In the genomic region with DNA sequence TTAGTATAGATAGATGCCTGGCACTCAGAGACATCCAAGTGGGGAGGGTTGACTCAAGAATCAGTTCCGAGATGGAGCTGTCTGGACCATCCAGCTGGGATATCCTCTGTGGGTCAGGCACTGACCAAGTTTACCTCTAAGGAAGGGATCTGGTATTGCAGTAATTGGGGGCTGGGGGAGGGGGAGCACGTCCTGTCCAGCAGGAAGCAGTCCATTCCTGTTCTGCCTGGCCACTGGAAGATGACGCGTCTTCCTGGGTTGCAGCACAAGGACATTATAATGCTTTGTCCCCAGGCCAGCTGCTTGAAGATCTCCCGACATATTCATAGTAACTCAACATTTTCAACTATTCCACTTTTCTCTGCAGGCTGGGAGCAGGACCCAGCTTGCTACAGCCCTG, we compare ENCODE assay signal across 26 mouse cellular contexts. TPM values are rescaled to one million over a fixed set of nuclear protein-coding genes. Genes with fewer than 3 reads are reported as not detected.
DNase-seq lines count a peak whose midpoint lies in the region; ATAC-seq and TF ChIP-seq lines count a peak whose summit lies in the region.
"Had no signal": no experiment of that assay in that cellular context is flagged by ENCODE, and none has a peak within 500 bp of the region (broad histone marks: within the 10 kb centered on the region; RNA-seq: fewer than 3 reads in every experiment).

No protein-coding gene starts in this region.

- no peak overlapping the region for H3K9ac ChIP-seq in forebrain, postnatal 0 days
- H3K9ac ChIP-seq in heart, adult 2 months (ENCODE audit: low read depth, low read length), result no peak overlapping the region
- no peak overlapping the region for H3K9ac ChIP-seq in hindbrain, embryonic 13.5 days
- H3K9ac ChIP-seq in midbrain, embryonic 14.5 days (replicated peaks; ENCODE audit: low read length), result no peak overlapping the region
- H3K9ac ChIP-seq: embryonic facial prominence, embryonic 12.5 days; forebrain, embryonic 12.5 days; hindbrain, embryonic 14.5 days; intestine, embryonic 15.5 days had no signal

- ATAC-seq in forebrain, postnatal 0 days, result no peak
- ATAC-seq in hindbrain, embryonic 13.5 days (ENCODE audit: low FRiP score), result no peak
- ATAC-seq in midbrain, embryonic 14.5 days (ENCODE audit: low FRiP score, low TSS enrichment), result no peak
- ATAC-seq: CD4-positive, CD25-positive, alpha-beta regulatory T cell, adult 4 months; forebrain, embryonic 16.5 days; intestine, embryonic 15.5 days had no signal

- WGBS in forebrain, embryonic 10.5 days, result 85% methylated on average over 5 of the region's 5 CpGs
- 85% methylated on average over 5 of the region's 5 CpGs for WGBS in forebrain, postnatal 0 days
- 53% methylated on average over 5 of the region's 5 CpGs for WGBS in heart, adult 2 months
- WGBS in hindbrain, embryonic 10.5 days, result 81% methylated on average over 5 of the region's 5 CpGs
- 80% methylated on average over 5 of the region's 5 CpGs for WGBS in hindbrain, embryonic 13.5 days
- WGBS in midbrain, embryonic 10.5 days, result 87% methylated on average over 5 of the region's 5 CpGs
- WGBS in midbrain, embryonic 14.5 days, result 93% methylated on average over 5 of the region's 5 CpGs

- H3K27ac ChIP-seq in forebrain, embryonic 10.5 days, result peak overlapping the region; percentile 86
- H3K27ac ChIP-seq in forebrain, postnatal 0 days (ENCODE audit: low read depth, low read length), result no peak overlapping the region
- peak overlapping the region; percentile 59 for H3K27ac ChIP-seq in heart, adult 2 months
- 0 out of 2 replicates have a peak overlapping the region, but pooled peaks have one; percentile 87 for H3K27ac ChIP-seq in hindbrain, embryonic 10.5 days
- H3K27ac ChIP-seq in hindbrain, embryonic 13.5 days, result no peak overlapping the region
- 0 out of 2 replicates have a peak overlapping the region, but pooled peaks have one; percentile 86 for H3K27ac ChIP-seq in midbrain, embryonic 10.5 days (replicated peaks)
- H3K27ac ChIP-seq in midbrain, embryonic 14.5 days (replicated peaks; ENCODE audit: low read depth, low read length), result no peak overlapping the region
- H3K27ac ChIP-seq: embryonic facial prominence, embryonic 12.5 days; forebrain, embryonic 12.5 days; hindbrain, embryonic 14.5 days had no signal

- no peak for TF ChIP-seq POLR2A in heart, adult 2 months (IDR thresholded peaks at IDR 0.05; ENCODE audit: insufficient read depth, low read depth, low read length)

- no peaks in the 10 kb centered on the region for H3K36me3 ChIP-seq in forebrain, embryonic 10.5 days (replicated peaks)
- H3K36me3 ChIP-seq in forebrain, postnatal 0 days (ENCODE audit: insufficient read depth), result no peaks in the 10 kb centered on the region
- no peaks in the 10 kb centered on the region for H3K36me3 ChIP-seq in heart, adult 2 months (ENCODE audit: control insufficient read depth, insufficient read depth, low read length)
- no peaks in the 10 kb centered on the region for H3K36me3 ChIP-seq in hindbrain, embryonic 10.5 days
- H3K36me3 ChIP-seq in hindbrain, embryonic 13.5 days, result no peaks in the 10 kb centered on the region
- H3K36me3 ChIP-seq in midbrain, embryonic 10.5 days, result no peaks in the 10 kb centered on the region
- H3K36me3 ChIP-seq in midbrain, embryonic 14.5 days (ENCODE audit: control insufficient read depth, insufficient read depth, low read length), result no peaks in the 10 kb centered on the region
- H3K36me3 ChIP-seq: embryonic facial prominence, embryonic 12.5 days; forebrain, embryonic 12.5 days; G1E; intestine, embryonic 15.5 days had no signal

- intact Hi-C loops in heart, adult 2 months (cut with DNase I), result loop anchor here (1.0 to 5.0 kb wide), 3 partner anchors 37 to 286 kb away; no protein-coding TSS in a partner anchor
- intact Hi-C loops in heart, postnatal 25 days (cut with DNase I), result loop anchor here (2.0 kb wide), 1 partner anchor 140 kb away; no protein-coding TSS in a partner anchor

- 0 out of 2 replicates have a peak, but pooled peaks have one; percentile 51 for TF ChIP-seq EP300 in heart, adult 2 months (IDR thresholded peaks at IDR 0.05; ENCODE audit: insufficient read depth, low read depth, low read length)

- no peaks in the 10 kb centered on the region for H3K79me2 ChIP-seq in heart, adult 2 months (replicated peaks; ENCODE audit: control insufficient read depth, insufficient read depth, low read length)

- H3K4me3 ChIP-seq in forebrain, embryonic 10.5 days, result no peak overlapping the region
- H3K4me3 ChIP-seq in forebrain, postnatal 0 days (ENCODE audit: low read depth, low read length), result no peak overlapping the region
- H3K4me3 ChIP-seq in heart, adult 2 months, result no peak overlapping the region
- no peak overlapping the region for H3K4me3 ChIP-seq in hindbrain, embryonic 10.5 days
- H3K4me3 ChIP-seq in hindbrain, embryonic 13.5 days, result no peak overlapping the region
- H3K4me3 ChIP-seq in midbrain, embryonic 10.5 days, result no peak overlapping the region
- H3K4me3 ChIP-seq in midbrain, embryonic 14.5 days (replicated peaks; ENCODE audit: low read depth, low read length), result no peak overlapping the region
- H3K4me3 ChIP-seq: embryonic facial prominence, embryonic 12.5 days; forebrain, embryonic 12.5 days; intestine, embryonic 15.5 days had no signal

- no peak overlapping the region for H3K4me2 ChIP-seq in forebrain, postnatal 0 days (ENCODE audit: low read depth)
- H3K4me2 ChIP-seq in hindbrain, embryonic 13.5 days, result no peak overlapping the region
- no peak overlapping the region for H3K4me2 ChIP-seq in midbrain, embryonic 14.5 days (ENCODE audit: low read length)
- H3K4me2 ChIP-seq: forebrain, embryonic 12.5 days; hindbrain, embryonic 14.5 days; intestine, embryonic 15.5 days had no signal

- no peaks in the 10 kb centered on the region for H3K9me3 ChIP-seq in forebrain, embryonic 10.5 days
- no peaks in the 10 kb centered on the region for H3K9me3 ChIP-seq in forebrain, postnatal 0 days (ENCODE audit: low read length)
- H3K9me3 ChIP-seq in hindbrain, embryonic 10.5 days, result peaks cover 9% of the 10 kb centered on the region; the same call in 1 of the 2 replicates
- H3K9me3 ChIP-seq in hindbrain, embryonic 13.5 days, result no peaks in the 10 kb centered on the region
- peaks cover 7% of the 10 kb centered on the region; the same call in 1 of the 2 replicates for H3K9me3 ChIP-seq in midbrain, embryonic 10.5 days (replicated peaks)
- H3K9me3 ChIP-seq in midbrain, embryonic 14.5 days (ENCODE audit: control insufficient read depth, low read length), result peaks cover 3% of the 10 kb centered on the region; the same call in 1 of the 2 replicates
- H3K9me3 ChIP-seq: forebrain, embryonic 12.5 days; intestine, embryonic 15.5 days had no signal

- DNase-seq in forebrain, embryonic 10.5 days (ENCODE audit: extremely low spot score, low spot score), result no peak
- DNase-seq in forebrain, postnatal 0 days, result no peak
- no peak for DNase-seq in heart, adult 2 months
- DNase-seq in heart, postnatal 25 days (ENCODE audit: low spot score), result no peak
- no peak for DNase-seq in hindbrain, embryonic 10.5 days (ENCODE audit: low spot score)
- no peak for DNase-seq in midbrain, embryonic 10.5 days (ENCODE audit: low spot score)
- DNase-seq in midbrain, embryonic 14.5 days, result no peak
- DNase-seq: adrenal gland, adult 8-10 months; adrenal gland, postnatal 36 days; B cell, adult 2 months; cerebellum, adult 11 months; cerebellum, adult 8-10 months; cerebellum, postnatal 14 days; embryo, embryonic 11 days; kidney, adult 18-20 months had no signal

- H3K27me3 ChIP-seq in forebrain, embryonic 10.5 days (ENCODE audit: poor library complexity, severe bottlenecking), result peaks cover 35% of the 10 kb centered on the region
- peaks cover 9% of the 10 kb centered on the region; the same call in 1 of the 2 replicates for H3K27me3 ChIP-seq in forebrain, postnatal 0 days (ENCODE audit: insufficient read depth, low read length)
- H3K27me3 ChIP-seq in heart, adult 2 months (ENCODE audit: control insufficient read depth, insufficient read depth, low read length), result no peaks in the 10 kb centered on the region
- peaks cover 26% of the 10 kb centered on the region for H3K27me3 ChIP-seq in hindbrain, embryonic 10.5 days (ENCODE audit: insufficient read depth, poor library complexity, severe bottlenecking)
- peaks cover 27% of the 10 kb centered on the region for H3K27me3 ChIP-seq in hindbrain, embryonic 13.5 days
- H3K27me3 ChIP-seq in midbrain, embryonic 10.5 days (ENCODE audit: low read depth, poor library complexity, severe bottlenecking), result peaks cover 26% of the 10 kb centered on the region
- peaks cover 14% of the 10 kb centered on the region for H3K27me3 ChIP-seq in midbrain, embryonic 14.5 days (ENCODE audit: control insufficient read depth, insufficient read depth, low read length)
- H3K27me3 ChIP-seq: embryonic facial prominence, embryonic 12.5 days; intestine, embryonic 15.5 days had no signal

- TF ChIP-seq CTCF in forebrain, postnatal 0 days (IDR thresholded peaks at IDR 0.05; ENCODE audit: low read depth), result no peak
- no peak for TF ChIP-seq CTCF in heart, adult 2 months (IDR thresholded peaks at IDR 0.05)

- H3K4me1 ChIP-seq in forebrain, embryonic 10.5 days, result peaks cover 50% of the 10 kb centered on the region
- H3K4me1 ChIP-seq in forebrain, postnatal 0 days (ENCODE audit: insufficient read depth), result peaks cover 12% of the 10 kb centered on the region; the same call in 1 of the 2 replicates
- H3K4me1 ChIP-seq in heart, adult 2 months (ENCODE audit: control insufficient read depth, insufficient read depth, low read length), result peaks cover 6% of the 10 kb centered on the region
- H3K4me1 ChIP-seq in hindbrain, embryonic 10.5 days (replicated peaks), result peaks cover 49% of the 10 kb centered on the region
- H3K4me1 ChIP-seq in hindbrain, embryonic 13.5 days (replicated peaks), result peaks cover 42% of the 10 kb centered on the region
- H3K4me1 ChIP-seq in midbrain, embryonic 10.5 days, result peaks cover 43% of the 10 kb centered on the region
- H3K4me1 ChIP-seq in midbrain, embryonic 14.5 days (ENCODE audit: control insufficient read depth, insufficient read depth, low read length), result peaks cover 17% of the 10 kb centered on the region

RNA-seq across cellular contexts. Expression of a gene that starts 2.5 kb away (rescaled TPM):
- 19.3 and 21.5 TPM in 2 replicates for polyA plus RNA-seq in forebrain, embryonic 10.5 days (2016; fragmentation: Nextera tagmentation; extraction: Ambion mirVana)
- 7.3 and 10.0 TPM in 2 replicates for total RNA-seq in forebrain, postnatal 0 days (2014; rRNA removed)
- polyA plus RNA-seq in forebrain, postnatal 0 days (2015; fragmentation: Nextera tagmentation; extraction: Ambion mirVana), result 10.2 and 11.9 TPM in 2 replicates
- 10 to 100 TPM; 56.5 to 58.0 TPM for total RNA-seq in heart, adult 2 months (2021)
- 186 and 351 TPM in 2 replicates for polyA plus RNA-seq in heart, adult 2 months (2012; rRNA removed)
- 10 to 100 TPM; 64.4 to 75.8 TPM for total RNA-seq in heart, postnatal 25 days (2021)
- 19.2 and 22.3 TPM in 2 replicates for polyA plus RNA-seq in hindbrain, embryonic 10.5 days (2016; fragmentation: Nextera tagmentation; extraction: Ambion mirVana)
- polyA plus RNA-seq in hindbrain, embryonic 13.5 days (2015; fragmentation: Nextera tagmentation; extraction: Ambion mirVana), result 13.1 and 13.9 TPM in 2 replicates
- 26.3 and 30.9 TPM in 2 replicates for polyA plus RNA-seq in midbrain, embryonic 10.5 days (2016; fragmentation: Nextera tagmentation; extraction: Ambion mirVana)
- 12.8 and 13.6 TPM in 2 replicates for polyA plus RNA-seq in midbrain, embryonic 14.5 days (2014; fragmentation: Nextera tagmentation; extraction: Ambion mirVana)
- total RNA-seq: common myeloid progenitor, adult 5-6 weeks had no signal
- polyA plus RNA-seq: CD4-positive, CD25-positive, alpha-beta regulatory T cell, adult 4 months; G1E had no signal

RNA-seq across cellular contexts. Expression of a gene that starts 48.0 kb away (rescaled TPM):
- 0.10 and 0.27 TPM in 2 replicates for polyA plus RNA-seq in forebrain, embryonic 10.5 days (2016; fragmentation: Nextera tagmentation; extraction: Ambion mirVana)
- total RNA-seq in forebrain, postnatal 0 days (2014; rRNA removed), result 0.52 and 0.92 TPM in 2 replicates
- polyA plus RNA-seq in forebrain, postnatal 0 days (2015; fragmentation: Nextera tagmentation; extraction: Ambion mirVana), result 0.60 and 1.5 TPM in 2 replicates
- total RNA-seq in heart, adult 2 months (2021), result not detected
- polyA plus RNA-seq in heart, adult 2 months (2012; rRNA removed), result 0.43 TPM in 1 of 2 replicates, not detected in the other
- total RNA-seq in heart, postnatal 25 days (2021), result not detected
- polyA plus RNA-seq in hindbrain, embryonic 10.5 days (2016; fragmentation: Nextera tagmentation; extraction: Ambion mirVana), result 0.25 and 1.4 TPM in 2 replicates
- polyA plus RNA-seq in hindbrain, embryonic 13.5 days (2015; fragmentation: Nextera tagmentation; extraction: Ambion mirVana), result 0.78 and 1.6 TPM in 2 replicates
- polyA plus RNA-seq in midbrain, embryonic 10.5 days (2016; fragmentation: Nextera tagmentation; extraction: Ambion mirVana), result 0.15 and 0.30 TPM in 2 replicates
- polyA plus RNA-seq in midbrain, embryonic 14.5 days (2014; fragmentation: Nextera tagmentation; extraction: Ambion mirVana), result 0.20 and 0.31 TPM in 2 replicates
- total RNA-seq: adrenal gland, adult 8-10 months; adrenal gland, postnatal 36 days; common myeloid progenitor, adult 5-6 weeks; gastrocnemius, adult 18-20 months had no signal
- polyA plus RNA-seq: CD4-positive, CD25-positive, alpha-beta regulatory T cell, adult 4 months; G1E; heart, embryonic 14.5 days had no signal

Comparison
In these comparisons a context has a peak if more than half of its experiments do, and no peak if none do; other contexts are left out.
1. H3K27ac ChIP-seq: peak in forebrain, embryonic 10.5 days (single experiment), heart, adult 2 months (single experiment), hindbrain, embryonic 10.5 days (single experiment) and midbrain, embryonic 10.5 days (single experiment); none in forebrain, postnatal 0 days (single experiment), hindbrain, embryonic 13.5 days (single experiment) and midbrain, embryonic 14.5 days (single experiment).